Mouse (Mus musculus): ENCODE results near the gene Dnm2.
"Not testable (repeated sequence)": the region's sequence is repeated elsewhere in the genome, so short reads cannot be mapped to it uniquely, and the experiment has no call there.

GRCm38 (mm10) chr9:21518690-21519089 is 94.0 kb downstream of the Dnm2 start:
- TF ChIP-seq CTCF, POLR2A (IDR thresholded peaks at IDR 0.05; ENCODE audit: extremely low read depth, insufficient read depth, low read length): not testable (repeated sequence)
